Mouse (Mus musculus) spleen, adult 2 months (tissue): ENCODE results near the gene Rad23b. TPM values are rescaled to one million over a fixed set of nuclear protein-coding genes. Genes with fewer than 3 reads are reported as not detected.
"Not testable (repeated sequence)": the region's sequence is repeated elsewhere in the genome, so short reads cannot be mapped to it uniquely, and the experiment has no call there.

ENCODE experiments used
- DNase-seq, 2 experiments: peaks; one replicate each; pipeline versions ENCODE4 v3.0.0 to v3.0.0-alpha.2; 2012 to 2021; ENCODE audit warnings: low spot score in 2 of 2, low read depth in 1 of 2
- H3K27ac ChIP-seq: fragments of 200-500 bp; 2 replicates; pipeline ENCODE4 v1.5.1; 2012; ENCODE audit warnings: low read length, inconsistent platforms; ENCODE audit not compliant: insufficient read depth
- H3K27me3 ChIP-seq: fragments of 200-500 bp; 2 replicates; pipeline ENCODE4 v1.6.1; 2012; ENCODE audit warnings: mild to moderate bottlenecking, moderate library complexity, low read length, inconsistent platforms; ENCODE audit not compliant: control insufficient read depth, insufficient read depth
- H3K36me3 ChIP-seq: fragments of 200-500 bp; 2 replicates; pipeline ENCODE4 v1.6.1; 2012; ENCODE audit warnings: mild to moderate bottlenecking, low read length, inconsistent platforms; ENCODE audit not compliant: control insufficient read depth, insufficient read depth
- H3K4me1 ChIP-seq: fragments of 200-500 bp; 2 replicates; pipeline ENCODE4 v1.6.1; 2011; ENCODE audit warnings: inconsistent platforms; ENCODE audit not compliant: control insufficient read depth, insufficient read depth, insufficient read length
- H3K4me3 ChIP-seq: fragments of 200-500 bp; 2 replicates; pipeline ENCODE4 v1.5.1; 2011; ENCODE audit warnings: mild to moderate bottlenecking, inconsistent platforms; ENCODE audit not compliant: insufficient read depth, insufficient read length; ENCODE audit errors: extremely low read depth
- CTCF ChIP-seq: fragments of 200-500 bp; IDR thresholded peaks from 2 replicates; pipeline ENCODE4 v1.5.1; 2011; ENCODE audit warnings: mild to moderate bottlenecking, inconsistent platforms; ENCODE audit not compliant: insufficient read depth, insufficient read length, insufficient replicate concordance; ENCODE audit errors: extremely low read depth
- POLR2A ChIP-seq: fragments of 200-500 bp; IDR thresholded peaks from 2 replicates; pipeline ENCODE4 v1.6.1; 2011; ENCODE audit warnings: low read depth, low read length, inconsistent platforms
- WGBS: fragments of 180-500 bp; shearing (Covaris S2); methylation state at CpG from one replicate; pipeline ENCODE4 v1.1.7; 2018; 5-methylcytosine and 5-hydroxymethylcytosine counted together
- polyA plus RNA-seq: library from polyadenylated mRNA; depleted of rRNA; stranded (reverse); fragments of >200 nt; gene quantifications from 2 replicates; pipeline ENCODE4 v1.2.3, GENCODE M21; 2012

Gene Rad23b
- polyA plus RNA-seq, 1 experiment, result 119 TPM

DNA sequence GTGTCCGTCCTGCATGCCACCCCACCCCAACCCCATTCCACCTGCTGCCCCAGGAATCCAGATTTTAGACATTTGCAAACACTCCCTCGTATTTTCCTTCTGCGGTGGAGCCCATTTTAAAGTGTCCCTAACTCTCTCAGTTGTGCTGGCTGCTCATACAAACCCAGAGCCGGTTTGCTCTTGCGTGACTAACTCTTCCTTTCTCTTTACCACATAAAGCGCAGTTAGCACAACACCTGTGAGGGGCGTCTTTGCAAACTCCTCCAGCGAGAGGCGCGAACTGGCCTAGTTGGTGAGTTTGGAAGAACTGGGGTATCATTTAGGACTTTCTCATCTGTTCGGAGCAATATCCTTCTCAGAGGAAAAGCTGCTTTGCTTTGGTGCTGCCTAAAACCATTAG, 21.4 kb upstream of the Rad23b start:
- Histone ChIP-seq H3K36me3 (no peaks in the 10 kb centered on the region), H3K4me1 (peaks cover 8% of the 10 kb centered on the region; the same call in 1 of the 2 replicates), H3K4me3 (no peak overlapping the region), H3K27ac (no peak overlapping the region), H3K27me3 (no peaks in the 10 kb centered on the region)
- DNase-seq, result no peak
- 47% methylated on average over 11 of the region's 11 CpGs for WGBS
- TF ChIP-seq CTCF, result no peak
- no peak for TF ChIP-seq POLR2A

DNA sequence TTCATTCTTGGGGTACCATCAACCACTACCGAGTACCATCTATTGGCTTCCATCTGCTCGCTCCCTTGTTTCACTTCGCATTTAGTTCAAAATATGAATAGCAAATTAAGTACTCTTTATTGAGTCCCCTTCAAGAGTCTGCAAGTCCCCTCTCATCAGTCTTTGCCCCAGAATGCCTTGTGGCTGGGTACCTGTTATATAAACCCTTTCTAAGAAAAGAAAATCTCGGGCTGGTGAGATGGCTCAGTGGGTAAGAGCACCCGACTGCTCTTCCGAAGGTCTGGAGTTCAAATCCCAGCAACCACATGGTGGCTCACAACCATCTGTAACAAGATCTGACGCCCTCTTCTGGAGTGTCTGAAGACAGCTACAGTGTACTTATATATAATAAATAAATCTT, 20.9 kb upstream of the Rad23b start:
- not testable (repeated sequence) for H3K4me1 ChIP-seq, H3K36me3 ChIP-seq, H3K27ac ChIP-seq, H3K27me3 ChIP-seq, H3K4me3 ChIP-seq, DNase-seq
- 87% methylated on average over 7 of the region's 7 CpGs for WGBS

DNA sequence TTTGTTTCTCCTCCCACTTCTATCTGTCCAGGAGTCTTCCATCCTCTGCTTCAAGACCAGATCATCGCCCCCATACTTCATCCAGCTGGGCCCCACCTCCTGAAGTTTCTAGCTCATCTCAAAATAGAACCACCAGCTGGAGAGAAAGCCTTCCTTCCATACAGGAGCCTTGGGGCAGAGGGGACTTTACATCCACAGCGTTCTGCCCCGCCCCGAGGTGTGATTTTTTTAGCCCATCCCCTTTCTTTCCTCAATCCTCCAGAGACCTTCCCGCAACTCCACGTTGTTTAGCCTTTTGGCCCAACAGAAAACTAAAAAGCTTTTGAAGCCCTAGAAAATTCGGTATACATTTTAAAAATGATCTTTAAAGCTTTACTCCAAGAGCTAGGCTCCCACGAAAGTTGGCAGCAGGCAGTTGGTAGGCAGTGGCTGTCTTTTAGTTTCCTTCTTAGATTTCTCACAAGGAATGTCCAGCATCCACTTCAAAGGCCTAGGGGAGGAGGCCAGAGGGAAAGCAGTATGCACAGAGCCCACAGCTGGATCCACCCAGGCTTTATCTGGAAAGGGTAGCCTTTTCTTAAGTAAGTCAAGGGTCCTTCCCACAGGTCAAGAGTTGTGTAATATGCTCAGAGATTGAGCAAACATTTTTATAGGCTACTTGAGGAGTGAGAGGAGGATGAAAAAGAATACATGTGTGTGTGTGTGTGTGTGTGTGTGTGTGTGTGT, 20.1 kb upstream of the Rad23b start:
- no peak for TF ChIP-seq POLR2A
- TF ChIP-seq CTCF, result no peak
- Histone ChIP-seq H3K27me3 (no peaks in the 10 kb centered on the region), H3K4me3 (no peak overlapping the region), H3K4me1 (peaks cover 8% of the 10 kb centered on the region; the same call in 1 of the 2 replicates), H3K27ac (no peak overlapping the region), H3K36me3 (no peaks in the 10 kb centered on the region)
- WGBS, result 78% methylated on average over 8 of the region's 8 CpGs
- DNase-seq, result no peak

DNA sequence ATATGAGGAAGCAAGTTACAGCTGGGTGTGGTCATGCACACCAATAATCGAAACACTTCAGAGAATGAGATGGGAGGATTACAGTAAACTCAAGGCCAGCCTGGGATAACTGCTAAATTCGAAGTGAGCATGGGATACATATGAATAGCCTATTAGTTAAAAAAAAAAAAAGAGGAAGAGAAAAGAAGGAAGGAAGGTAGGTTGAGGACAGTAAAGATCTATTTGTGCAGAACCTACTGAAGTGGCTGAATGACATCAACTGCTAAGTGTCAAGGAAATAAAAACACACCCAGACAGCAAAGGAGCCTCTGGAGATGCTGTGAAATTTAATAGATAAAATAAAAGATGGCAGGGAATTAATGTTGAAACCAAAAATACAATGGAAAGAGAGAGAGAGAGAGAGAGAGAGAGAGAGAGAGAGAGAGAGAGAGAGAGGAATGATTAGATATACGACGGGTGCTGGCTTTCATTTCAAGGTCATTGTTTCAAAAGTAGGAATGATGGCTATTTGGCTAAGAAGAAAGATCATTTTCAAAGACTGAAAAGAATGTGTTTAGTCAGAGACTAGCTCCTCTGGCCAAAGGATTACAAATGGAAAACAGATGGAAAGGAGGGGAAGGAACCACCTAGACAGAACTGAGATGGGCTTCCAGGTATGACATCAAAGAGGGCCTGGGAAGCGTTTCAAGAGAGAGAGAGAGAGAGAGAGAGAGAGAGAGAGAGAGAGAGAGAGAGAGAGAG, 14.6 kb upstream of the Rad23b start:
- no peak for TF ChIP-seq CTCF
- TF ChIP-seq POLR2A, result no peak
- WGBS, result 48% methylated on average over 5 of the region's 5 CpGs

DNA sequence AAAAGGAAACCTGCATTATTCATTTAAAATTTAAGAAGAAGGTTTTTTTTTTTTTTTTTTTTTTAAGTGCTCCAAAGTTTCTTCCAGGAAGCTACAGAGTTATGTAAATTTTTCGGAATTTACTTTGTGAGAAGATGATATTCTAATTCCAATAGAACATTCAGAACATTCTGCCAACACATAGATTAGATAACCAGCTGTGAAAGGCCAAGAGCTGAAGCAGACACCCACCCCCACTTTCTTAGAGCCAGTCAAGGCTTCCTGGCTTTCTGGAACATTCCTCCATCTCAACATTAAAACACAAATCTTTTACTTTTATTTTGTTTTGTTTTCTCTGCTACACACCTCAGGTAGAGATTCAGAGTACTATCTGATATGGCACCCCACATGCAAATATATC, 10.9 kb upstream of the Rad23b start:
- H3K27me3 ChIP-seq, result no peaks in the 10 kb centered on the region
- H3K4me1 ChIP-seq, result peaks cover 14% of the 10 kb centered on the region; the same call in 1 of the 2 replicates
- no peak overlapping the region for H3K27ac ChIP-seq
- WGBS, result 85% methylated on average over 1 of the region's 1 CpGs
- DNase-seq, result no peak
- H3K4me3 ChIP-seq, result no peak overlapping the region
- no peaks in the 10 kb centered on the region for H3K36me3 ChIP-seq
- no peak for TF ChIP-seq POLR2A
- no peak for TF ChIP-seq CTCF

More for the DNA sequence above, 14.6 kb upstream of the Rad23b start:
- no peak overlapping the region for H3K4me3 ChIP-seq
- DNase-seq, result no peak
- H3K36me3 ChIP-seq, result no peaks in the 10 kb centered on the region
- no peaks in the 10 kb centered on the region for H3K4me1 ChIP-seq
- H3K27me3 ChIP-seq, result no peaks in the 10 kb centered on the region
- H3K27ac ChIP-seq, result no peak overlapping the region

DNA sequence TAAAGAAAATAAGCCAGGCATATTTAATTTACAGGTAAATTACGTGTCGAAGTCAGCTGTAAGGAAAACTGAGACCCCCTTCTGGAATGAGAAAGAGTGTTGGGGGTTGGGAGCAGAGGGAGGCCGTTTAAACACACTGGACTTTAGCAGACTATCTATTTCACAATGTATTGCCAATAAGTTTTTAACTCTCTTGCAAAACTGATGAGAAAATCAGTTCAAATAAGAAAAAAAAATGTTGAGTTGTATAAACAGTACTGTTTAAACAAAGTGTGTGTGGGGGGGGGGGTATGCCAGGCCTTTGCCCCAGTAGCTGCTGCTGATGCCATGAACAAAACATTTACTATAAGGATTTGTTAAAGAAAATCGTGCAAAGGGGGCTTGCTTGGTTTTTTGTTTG, 10.5 kb upstream of the Rad23b start:
- no peak for DNase-seq
- peaks cover 14% of the 10 kb centered on the region; the same call in 1 of the 2 replicates for H3K4me1 ChIP-seq
- TF ChIP-seq POLR2A (no peak), CTCF (no peak)
- H3K4me3 ChIP-seq, result no peak overlapping the region
- H3K27ac ChIP-seq, result no peak overlapping the region
- H3K36me3 ChIP-seq, result no peaks in the 10 kb centered on the region
- WGBS, result 87% methylated on average over 4 of the region's 4 CpGs
- H3K27me3 ChIP-seq, result no peaks in the 10 kb centered on the region

DNA sequence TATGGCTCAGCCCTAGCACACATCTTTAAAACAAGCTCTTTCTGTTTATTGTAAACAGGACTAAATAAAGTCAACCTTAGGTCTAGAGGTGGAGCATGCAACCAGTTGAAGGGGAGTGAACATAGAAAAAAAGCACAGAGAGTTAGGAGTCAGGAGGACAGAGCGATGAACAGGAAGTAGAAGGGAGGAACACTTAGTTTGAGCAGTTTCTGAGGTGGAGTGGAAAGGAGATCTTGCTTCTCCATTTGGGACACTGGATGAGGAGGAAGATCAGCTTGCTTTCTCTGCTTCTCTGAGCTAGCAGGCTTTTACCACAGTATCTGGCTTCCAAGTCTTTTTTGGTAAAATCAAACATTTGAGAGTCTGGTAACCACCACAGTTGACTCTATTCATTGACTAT, 8.0 kb upstream of the Rad23b start:
- DNase-seq, result no peak
- Histone ChIP-seq H3K4me1 (peaks cover 14% of the 10 kb centered on the region; the same call in 1 of the 2 replicates), H3K27me3 (no peaks in the 10 kb centered on the region), H3K4me3 (no peak overlapping the region), H3K27ac (no peak overlapping the region), H3K36me3 (no peaks in the 10 kb centered on the region)
- 58% methylated on average over 1 of the region's 1 CpGs for WGBS
- TF ChIP-seq CTCF (no peak), POLR2A (no peak)
